Mouse (Mus musculus) c-Kit-positive CD71-positive TER-119-positive erythroid progenitor cells, embryonic 14.5 days (primary cell): ENCODE data around the gene Ttll1.
"Not testable (repeated sequence)": the region's sequence is repeated elsewhere in the genome, so short reads cannot be mapped to it uniquely, and the experiment has no call there.

Experiments
- DNase-seq: peaks from one replicate; pipeline ENCODE4 v3.0.0-alpha.2; 2013; ENCODE audit warnings: low spot score

Gene Ttll1

DNA sequence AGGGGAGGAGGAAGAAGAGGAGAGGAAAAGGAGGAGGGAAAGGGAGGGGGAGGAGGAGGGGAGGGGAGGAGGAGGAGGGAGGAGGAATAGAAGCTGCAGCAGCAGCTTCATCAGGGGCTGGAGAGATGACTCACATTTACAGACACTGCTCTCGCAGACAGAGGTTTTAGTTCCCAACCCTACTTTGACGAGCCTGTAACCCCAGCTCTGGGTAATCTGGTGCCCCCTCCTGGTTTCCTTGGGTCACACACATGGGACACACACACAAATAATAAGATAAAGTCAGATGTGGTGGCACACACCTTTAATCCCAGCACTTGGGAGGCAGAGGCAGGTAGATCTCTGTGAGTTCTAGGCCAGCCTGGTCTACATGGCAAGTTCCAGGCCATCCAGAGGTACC lies 27.2 kb downstream of the Ttll1 start:
- DNase-seq = peak; percentile 56

DNA sequence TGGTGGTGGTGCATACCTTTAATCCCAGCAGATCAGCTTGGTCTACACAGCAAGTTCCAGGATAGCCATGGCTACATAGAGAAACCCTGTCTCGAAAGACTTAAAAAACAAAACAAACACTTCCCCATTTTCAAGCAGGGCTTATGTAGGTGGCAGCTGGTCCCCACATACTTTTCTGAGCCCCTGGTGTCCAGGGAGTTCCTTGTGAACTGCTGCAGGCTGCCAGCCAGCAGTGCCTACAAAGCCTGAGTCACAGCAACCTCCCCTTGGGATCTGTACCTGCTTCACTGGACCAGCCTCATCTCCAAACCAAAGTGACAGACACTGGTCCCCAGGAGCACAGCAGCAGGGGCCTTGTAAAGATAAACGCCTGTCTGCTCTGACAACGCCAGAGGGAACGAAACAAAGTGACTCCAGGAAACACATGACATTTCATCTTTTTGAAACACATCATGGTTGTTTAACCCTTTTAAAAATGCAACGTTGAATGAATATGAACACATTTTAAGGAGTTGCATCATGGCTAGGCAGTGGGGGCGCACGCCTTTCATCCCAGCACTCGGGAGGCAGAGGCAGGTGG lies 28.0 kb downstream of the Ttll1 start:
- DNase-seq = no peak

DNA sequence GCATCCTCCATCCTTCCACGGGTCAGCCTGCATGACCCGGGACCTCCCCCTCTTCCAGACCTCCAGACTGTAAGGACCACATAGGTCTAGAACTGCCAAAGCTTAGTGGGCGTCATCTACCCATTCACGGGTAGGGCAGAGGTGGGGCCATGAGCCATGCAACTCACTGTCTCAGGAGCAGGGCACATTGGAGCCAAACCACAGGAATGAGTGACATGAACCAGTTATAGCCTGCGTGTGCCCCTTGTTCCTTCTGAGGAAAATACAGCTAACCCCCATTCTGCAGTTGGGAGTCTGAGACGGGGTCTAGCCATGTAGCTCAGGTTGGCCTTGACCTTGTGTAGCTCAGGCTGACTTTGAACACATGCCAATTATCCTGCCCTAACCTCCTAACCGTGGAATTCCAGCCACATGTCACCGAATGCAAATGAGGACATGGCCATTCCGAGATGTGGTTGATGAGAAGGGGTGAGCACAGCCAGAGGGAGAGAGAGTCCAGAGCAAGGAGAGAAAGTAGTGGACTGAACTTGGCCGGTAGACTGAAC lies 29.4 kb downstream of the Ttll1 start:
- DNase-seq = no peak

DNA sequence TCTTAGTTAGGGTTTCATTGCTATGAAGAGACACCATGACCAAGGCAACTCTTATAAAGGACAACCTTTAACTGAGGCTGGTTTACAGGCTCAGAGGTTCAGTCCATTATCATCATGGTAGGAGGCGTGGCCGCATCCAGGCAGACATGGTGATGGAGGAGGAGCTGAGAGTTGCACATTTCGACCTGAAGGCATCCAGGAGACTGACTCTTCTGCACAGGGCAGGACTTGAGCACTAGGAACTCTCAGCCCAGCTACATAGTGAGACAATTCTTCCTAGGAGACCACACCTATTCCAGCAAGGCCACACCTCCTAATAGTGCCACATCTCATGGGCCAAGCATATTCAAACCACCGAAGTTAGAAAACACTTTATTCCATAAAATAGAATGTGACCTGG lies 30.9 kb downstream of the Ttll1 start:
- DNase-seq = no peak

DNA sequence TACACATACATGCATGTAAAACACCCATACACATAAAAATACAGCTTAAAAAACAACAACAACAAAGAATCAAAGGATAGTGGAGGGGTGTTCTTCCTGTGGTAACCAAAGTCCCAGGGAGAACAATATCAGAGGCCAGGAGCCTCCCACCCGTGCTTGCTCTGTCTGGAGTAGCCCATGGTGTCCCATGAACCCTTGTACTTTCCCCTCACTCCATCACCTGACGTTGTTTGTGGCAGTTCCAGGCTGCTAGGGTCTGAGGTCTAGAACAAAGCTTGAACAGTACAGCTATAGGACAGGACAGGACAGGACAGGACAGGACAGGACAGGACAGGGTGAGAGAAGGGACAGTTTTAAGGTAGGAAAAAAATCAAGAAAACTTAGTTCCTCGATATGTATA lies 32.6 kb downstream of the Ttll1 start:
- no peak for DNase-seq

DNA sequence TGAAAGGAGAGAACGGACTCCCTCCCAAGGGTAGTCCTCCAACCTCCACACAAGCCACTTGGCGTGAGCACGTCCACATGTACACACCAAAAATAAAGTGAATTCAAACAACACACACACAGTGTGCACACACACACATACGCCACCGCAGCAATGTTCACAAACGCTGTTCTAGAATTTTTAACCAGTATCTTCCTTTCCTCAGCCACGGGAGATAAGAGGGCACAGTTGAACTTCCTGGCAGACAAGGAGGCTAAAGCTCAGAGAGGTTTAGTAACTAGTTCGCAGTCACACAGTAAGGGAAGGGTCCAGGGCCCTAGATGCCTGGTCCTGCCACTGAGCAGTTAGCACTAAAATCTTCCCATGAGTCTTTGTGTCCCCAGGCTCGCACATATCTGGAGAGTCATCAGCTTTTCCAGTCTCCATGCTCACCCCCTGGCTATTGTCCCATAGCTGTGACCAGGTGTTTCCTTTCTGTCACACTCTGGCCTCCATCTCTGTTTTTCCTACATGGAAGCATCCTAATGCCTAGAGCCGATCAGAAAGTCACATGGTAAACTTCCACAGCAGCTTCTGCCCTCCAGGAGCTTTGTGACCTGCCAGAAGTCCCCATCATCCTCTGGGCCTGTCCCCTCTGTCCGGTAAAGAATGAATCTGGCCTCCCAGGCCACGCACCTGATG lies 34.0 kb downstream of the Ttll1 start:
- DNase-seq = no peak

DNA sequence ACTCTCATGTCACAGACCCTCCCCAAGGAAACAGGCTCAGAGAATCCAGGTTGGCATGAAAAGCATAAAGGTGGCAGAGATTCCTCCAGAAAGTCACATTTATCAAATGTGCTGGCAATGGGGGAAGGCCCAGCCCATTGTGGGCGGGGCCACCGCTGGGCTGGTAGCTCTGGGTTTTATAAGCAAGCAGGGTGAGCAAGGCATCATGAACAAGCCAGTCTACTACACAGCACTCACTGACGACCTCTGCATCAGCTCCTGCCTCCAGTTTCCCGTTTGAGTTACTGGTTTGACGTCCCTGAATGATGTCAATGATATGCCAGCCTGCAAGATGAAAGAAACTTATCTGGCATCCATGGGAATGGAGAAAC lies 36.2 kb downstream of the Ttll1 start:
- peak; percentile 66 for DNase-seq

DNA sequence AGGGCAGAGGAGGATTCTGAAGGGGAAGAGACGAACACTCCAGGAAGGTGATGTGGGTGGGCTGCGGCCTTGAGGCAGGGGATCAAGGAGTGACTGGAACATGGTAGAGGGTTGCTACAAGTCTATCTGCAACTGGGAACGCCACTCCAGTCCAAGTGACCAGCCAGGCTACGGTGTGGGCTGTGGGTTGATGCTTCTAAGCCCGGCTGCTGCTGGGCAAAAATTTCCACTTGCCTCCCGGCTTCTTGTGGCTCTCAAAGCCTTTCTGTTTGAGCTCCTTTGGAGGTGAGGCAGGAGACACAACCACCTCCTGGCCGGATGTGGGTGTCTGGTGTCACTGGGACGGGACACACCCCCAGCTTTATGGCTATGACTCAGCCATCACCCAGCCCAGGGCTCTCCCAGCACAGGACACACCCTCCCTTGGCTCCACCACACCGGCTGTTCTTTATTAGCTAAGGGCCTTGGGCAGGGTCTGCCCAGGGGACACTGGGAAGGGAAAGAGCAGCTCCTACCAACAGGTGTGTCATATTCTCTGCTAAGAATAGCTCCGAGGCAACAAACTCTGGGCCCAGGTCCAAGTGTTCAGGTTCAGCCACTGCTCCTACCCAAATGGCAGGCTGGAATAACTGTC lies 36.7 kb downstream of the Ttll1 start:
- DNase-seq = peak; percentile 81

DNA sequence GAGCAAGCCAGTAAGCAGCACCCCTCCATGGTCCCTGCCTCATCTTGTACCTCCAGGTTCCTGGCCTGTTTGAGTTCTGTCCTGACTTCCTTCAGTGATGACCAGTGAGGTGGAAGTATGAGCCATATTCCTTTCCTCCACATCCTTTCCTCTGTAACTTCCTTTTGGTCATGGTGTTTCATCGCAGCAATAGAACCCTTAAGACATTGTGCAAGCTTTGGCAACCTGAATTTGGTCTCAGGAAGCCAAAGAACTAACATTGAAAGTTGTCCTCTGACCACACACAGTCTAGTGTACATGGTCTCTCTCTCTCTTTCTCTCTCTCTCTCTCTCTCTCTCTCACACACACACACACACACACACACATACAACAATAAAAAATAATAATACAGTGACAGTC lies 37.4 kb downstream of the Ttll1 start:
- no peak for DNase-seq

DNA sequence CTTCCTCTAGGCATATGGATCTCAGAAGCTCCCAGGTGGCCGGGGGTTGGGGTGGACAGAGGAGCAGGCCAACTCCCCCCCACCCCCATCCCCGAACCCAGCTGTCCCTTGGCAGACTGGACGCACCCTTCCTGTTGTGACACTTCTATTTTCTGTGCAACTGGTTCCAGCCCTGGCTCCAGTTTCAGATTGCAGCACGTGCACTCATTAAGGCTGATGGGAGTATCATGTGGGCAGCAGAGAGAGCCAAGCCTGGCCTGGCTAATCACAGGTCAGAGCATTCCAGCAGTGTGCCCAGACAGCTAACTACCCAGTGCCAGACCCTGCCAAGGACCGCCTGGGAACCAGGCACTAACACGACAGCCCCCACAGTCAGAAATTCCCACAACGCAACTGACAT lies 39.2 kb downstream of the Ttll1 start:
- no peak for DNase-seq

DNA sequence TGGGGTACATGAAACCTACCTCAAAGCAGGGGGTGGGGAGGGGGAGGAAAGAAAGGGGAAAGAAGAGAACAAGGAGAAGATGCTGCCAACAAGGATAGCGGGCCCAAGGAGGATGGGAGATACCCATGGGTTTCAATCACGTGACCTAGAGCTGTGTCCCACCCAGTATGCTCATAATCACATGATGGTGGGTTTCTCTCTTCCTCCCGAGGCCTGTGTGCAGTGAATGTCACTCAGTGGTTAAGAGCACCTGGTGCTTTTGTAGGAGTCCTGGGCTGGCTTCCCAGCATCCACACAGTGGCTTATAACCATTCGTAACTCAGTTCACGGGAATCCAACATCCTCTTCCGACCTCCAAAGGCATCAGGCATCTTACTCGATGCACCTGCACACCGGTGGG lies 40.2 kb downstream of the Ttll1 start:
- DNase-seq = no peak

DNA sequence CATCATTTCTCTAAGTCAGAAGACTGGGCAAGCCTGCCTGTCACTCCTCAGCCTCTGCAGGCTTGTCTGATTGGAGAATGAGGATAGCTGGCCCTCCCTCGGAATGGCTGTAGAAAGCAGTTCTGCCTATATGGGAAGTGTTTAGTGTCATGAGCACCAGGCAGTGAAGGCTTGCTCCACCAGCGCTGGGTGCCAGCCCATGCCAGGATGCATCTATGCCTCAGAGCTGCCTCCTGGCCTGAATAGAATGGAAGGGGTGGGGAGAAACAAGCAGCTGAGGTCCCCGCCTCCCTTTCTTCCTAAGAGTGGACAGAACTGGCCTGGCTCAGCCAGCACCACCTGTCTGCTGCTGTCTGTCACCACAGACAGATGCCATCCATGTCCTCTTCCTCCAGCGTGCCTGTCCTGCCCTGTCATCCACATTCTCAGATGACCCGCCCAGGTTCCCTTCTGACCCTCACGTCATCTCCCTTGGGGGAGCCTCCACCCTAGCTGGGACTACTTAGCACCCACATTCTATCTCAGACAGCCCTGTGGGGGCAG lies 41.3 kb downstream of the Ttll1 start:
- DNase-seq = no peak

DNA sequence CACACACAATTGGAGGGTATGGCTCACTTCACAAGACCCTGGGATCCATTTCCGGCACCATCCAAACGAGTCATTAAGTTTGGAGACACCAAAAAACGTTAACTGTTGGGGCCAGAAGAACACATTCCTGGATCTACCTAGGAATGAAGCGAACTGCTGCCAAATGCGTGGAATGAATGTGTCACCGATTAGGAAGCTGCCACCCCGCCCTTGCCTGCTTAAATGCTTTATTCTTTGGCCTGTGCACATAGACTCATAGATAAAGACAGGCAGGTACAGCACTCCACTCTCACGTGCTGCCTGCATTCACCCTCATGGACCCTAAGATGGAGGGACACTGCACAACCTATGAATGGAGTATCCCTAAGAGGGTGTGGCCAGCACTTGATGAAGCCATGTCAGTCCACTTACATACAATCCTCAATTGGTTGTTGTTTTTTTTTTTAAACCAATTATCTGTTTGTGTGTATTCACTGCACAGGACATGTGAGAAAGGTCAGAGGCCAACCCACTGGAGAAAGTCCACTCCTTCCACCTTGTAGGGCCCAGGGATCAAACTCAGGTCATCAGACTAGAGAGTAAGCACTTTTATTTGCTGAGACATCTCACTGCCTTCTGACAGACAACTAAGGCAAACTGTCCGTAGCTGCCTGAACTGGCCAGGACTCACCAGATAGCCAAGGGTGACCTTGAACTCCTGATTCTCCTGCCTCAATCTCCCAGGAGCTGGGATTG lies 43.3 kb downstream of the Ttll1 start:
- DNase-seq = no peak

DNA sequence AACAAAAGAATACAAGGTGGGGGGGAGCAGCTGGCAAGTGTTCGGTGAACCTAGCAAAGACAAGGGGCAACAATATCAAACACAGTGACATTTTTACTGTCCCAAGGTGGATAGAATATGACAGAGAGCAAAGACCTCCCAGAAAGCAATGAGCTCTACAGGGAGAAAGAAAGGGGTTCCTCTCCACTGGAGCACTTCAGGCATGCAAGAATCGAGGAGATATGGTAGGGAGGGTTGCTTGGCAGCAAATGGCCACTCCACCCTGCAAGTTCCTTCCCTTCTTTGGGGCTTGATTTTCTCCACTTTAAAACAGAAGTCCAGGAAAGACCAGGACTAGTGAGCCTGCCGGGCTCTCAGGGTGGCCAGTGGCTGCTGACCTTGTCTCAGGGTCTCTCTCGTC lies 44.4 kb downstream of the Ttll1 start:
- DNase-seq = no peak

DNA sequence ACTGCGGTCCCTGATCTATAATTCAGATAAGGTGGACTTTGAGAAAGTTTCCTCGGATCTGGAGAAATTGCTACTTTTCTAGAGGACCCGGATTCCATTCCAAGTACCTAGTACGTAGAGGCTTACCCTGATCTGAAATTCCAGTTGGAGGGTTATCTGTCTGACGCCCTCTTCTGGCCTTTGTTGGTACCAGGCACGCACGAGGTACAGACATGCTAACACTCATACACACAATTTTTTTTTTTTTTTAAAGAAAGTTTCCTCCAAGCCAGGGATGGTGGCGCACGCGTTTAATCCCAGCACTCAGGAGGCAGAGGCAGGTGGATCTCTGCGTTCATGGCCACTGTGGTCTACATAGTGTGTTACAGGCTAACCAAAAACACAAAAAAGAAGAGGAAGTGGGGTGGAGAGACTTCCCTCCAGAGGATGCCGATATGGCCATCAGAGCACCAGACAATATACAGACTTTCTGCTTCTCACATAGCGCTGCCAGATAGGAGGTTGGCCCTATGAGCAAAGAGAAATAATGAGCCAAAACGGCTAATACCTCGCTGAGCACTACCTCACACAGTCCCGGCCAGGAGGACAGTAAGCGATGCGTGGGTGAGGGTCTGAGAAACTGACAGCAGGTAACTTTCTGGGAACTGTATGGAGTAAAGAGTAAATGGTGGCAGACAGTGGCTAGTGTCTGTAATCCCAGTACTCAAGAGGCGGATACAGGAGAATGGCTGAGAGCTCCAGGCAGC lies 45.6 kb downstream of the Ttll1 start:
- no peak for DNase-seq

DNA sequence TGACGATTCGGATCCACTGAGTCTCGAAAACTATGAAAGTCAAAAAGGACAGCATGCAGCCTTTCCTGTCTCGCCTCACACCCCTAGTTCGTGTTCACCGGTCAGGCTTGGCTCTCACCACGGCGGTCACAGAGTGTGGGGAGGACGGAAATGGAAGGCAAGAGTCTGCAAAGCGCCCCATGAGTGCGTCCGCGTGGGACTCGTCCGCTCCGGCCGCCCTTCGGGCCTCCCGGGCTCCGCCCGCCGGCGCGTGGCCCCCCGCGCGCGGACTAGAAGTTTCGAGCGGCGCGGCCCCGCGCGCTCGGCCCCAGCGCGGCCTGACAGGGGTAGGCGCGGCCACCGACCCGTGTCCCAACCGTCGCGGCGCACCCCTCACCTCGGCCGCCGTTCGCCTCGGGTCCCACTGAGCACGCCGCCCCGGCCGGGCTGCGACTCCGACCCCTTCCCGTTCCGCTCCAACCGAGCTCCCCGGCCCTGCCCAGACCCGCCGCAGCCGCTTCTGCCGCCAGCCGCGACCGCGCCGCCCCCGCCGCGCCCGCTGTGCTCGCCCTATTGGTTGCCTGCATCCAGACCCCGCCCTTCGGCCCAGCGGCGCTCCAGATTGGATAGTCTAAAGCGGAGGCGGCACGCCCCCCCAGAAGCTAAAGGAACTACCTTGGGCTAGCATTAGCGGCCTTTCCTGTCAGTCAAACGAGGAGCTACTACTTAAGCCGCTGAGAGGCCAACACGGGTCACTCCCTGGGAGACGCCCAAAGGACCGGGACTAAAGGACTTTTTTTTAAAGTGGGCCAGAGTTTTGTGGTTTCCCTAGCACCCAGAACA lies 46.4 kb downstream of the Ttll1 start, which contains the start of gene Pacsin2:
Pacsin2 (minus strand) TSS at position 524 of the 822 bp plus-strand sequence.
- peak; percentile 98 for DNase-seq

DNA sequence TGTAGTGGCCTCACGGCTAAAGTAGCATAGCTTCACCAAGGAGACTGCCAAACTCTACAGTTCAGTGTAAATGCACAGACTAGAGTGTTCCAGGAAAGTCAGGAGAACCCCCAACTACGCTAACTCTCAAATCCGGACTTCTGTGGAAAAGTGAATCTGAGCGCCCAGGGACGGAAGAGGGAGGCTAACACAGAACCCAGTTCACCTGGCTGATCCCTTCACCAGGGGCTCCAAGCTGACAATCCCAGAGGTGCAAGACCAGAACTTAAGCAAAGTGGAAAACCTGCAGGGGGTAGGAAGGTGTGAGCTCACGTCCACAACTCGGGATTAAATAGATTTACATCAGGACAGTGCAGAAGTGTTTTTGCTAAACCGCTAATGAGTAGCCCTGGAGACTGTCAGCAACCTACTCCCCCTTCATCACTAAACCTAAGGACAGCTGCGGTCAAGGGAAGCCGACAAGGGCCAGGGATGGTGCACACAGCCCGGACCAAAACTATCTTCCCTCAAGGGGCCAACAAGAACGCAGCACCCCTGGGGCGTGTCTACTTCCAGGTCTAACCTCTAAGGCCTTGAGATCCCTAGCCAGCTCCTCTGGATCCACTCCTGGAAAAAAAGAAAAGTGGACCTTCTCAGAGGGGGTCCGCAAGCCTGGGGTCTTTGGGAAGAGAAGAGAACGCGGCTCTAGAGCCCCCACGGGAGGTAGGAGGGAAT lies 47.2 kb downstream of the Ttll1 start:
- DNase-seq = peak; percentile 29

DNA sequence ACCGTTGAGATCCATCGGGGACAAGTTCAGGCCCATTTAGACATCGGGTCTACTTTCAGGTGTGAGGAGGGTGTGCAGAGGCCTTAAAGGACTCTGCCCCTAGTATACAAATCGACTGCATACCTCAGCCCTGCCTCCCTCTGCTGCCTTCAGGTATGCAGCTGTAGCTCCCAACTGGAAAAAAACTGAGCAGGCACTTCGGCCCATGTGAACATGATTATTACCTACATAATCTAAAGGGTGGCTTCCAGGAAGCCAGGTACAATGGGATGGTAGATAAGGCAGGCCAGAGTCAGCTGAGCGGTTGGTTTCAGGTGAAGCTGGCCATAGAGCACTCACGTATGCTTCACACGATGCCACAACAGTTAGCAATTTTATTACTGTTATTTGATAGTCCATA lies 48.3 kb downstream of the Ttll1 start:
- DNase-seq = not testable (repeated sequence)

DNA sequence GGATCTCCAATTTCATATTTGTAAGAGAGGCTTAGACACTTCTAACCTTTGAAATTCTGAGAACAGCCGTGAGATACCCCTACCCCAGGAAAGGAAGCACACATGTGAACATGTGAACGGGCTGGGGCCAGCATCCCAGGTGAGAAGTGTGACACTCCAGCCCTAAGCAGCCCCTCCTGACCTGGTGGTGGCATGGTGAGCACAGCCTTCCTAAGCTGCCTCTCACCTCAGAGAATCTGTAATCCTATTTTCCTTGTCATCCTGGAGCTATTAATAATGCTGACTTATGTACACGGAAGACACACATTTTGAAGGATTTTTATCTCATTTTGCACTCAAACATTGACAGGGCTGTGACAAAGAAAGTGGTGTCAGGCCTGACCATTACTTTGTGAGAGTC lies 49.8 kb downstream of the Ttll1 start:
- DNase-seq = no peak

DNA sequence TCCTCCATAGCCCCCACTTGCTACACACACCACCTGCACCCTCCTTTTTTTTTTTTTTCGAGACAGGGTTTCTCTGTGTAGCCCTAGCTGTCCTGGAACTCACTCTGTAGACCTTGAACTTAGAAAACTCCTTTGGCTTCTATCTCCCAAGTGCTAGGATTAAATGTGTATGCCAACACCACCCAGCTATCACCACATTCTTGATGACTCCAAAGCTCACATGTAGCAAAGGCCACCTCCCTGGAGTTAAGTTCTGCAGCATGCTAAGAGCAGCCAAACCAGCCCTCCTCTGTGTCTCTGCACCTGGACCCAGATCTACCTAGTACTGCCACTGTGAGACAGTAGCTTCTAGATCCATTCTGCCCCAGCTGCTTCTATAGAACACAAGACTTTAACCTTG lies 53.2 kb downstream of the Ttll1 start:
- DNase-seq = no peak
